Mouse (Mus musculus): ENCODE data around the gene Nfe2l3. TPM values are rescaled to one million over a fixed set of nuclear protein-coding genes. Genes with fewer than 3 reads are reported as not detected.
"Not testable (repeated sequence)": the region's sequence is repeated elsewhere in the genome, so short reads cannot be mapped to it uniquely, and the experiment has no call there.

The Nfe2l3 gene
- total RNA-seq, 2 experiments from 2014 or later = 0.13 TPM; not detected in 1

GRCm38 (mm10) chr6:51484556-51484955 lies 52.1 kb downstream of the Nfe2l3 start:
- DNase-seq (ENCODE audit: low spot score in 2 of 2) = not testable (repeated sequence)

GRCm38 (mm10) chr6:51485646-51486045 lies 53.2 kb downstream of the Nfe2l3 start:
- no peak for DNase-seq (ENCODE audit: low spot score in 2 of 2)

- DNase-seq (ENCODE audit: low spot score in 2 of 2) = no peak
These were observed 53.7 kb downstream of the Nfe2l3 start for GRCm38 (mm10) chr6:51486076-51486710.

- no peak for DNase-seq (ENCODE audit: low spot score in 2 of 2)
These were observed 54.3 kb downstream of the Nfe2l3 start for GRCm38 (mm10) chr6:51486731-51487130.

DNA sequence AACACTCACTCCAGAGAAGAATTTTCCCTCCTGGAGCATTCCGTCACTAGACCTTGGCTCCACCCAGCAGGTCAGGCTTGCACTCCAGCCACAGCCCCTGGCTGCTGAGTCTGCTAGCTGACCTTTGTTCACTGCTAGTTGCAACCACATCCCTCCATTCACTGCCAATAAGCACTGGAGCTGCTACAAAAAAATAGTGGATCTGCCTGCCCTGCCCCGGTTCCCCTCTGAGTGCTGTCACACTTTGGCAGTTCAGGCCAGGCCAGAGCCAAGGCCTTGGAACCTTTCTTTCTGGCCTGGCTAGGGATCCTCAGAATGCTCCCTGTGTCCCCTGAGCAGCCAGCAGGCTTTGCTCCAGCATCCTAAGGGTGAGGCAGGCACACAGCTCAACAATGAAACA lies 57.3 kb downstream of the Nfe2l3 start:
- no peak for DNase-seq (ENCODE audit: low spot score in 2 of 2)

GRCm38 (mm10) chr6:51497321-51498111 lies 65.0 kb downstream of the Nfe2l3 start:
- DNase-seq (ENCODE audit: low spot score in 2 of 2) = no peak

DNA sequence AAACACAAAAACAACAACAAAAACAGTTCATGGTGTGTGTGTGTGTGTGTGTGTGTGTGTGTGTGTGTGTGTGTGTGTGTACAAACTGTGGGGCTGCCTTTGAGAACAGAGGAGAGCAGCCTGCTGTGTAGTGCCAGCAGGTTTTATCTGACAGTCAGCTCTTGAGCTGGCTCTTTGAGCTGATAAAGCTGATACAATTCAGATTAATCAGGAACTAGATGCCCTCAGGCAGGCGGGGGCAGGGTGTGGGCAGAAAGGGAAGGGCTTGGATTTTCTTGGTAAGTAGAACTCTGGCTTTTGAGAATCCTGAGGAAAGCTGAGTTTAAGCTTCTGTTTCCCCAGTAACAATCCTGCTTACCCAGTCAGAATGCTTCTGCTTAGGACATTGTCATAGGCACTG lies 73.2 kb downstream of the Nfe2l3 start:
- no peak for DNase-seq (ENCODE audit: low spot score in 2 of 2)

GRCm38 (mm10) chr6:51507556-51507955 lies 75.1 kb downstream of the Nfe2l3 start:
- DNase-seq (ENCODE audit: low spot score in 2 of 2) = no peak

Other genes starting within 250 kb of the Nfe2l3 start
- 100 to 1,000 TPM; 553 to 646 TPM for gene Hnrnpa2b1, start 37.2 kb downstream of the Nfe2l3 start, total RNA-seq (2021)
- 10 to 100 TPM; 66.4 to 81.6 TPM for gene Cbx3, start 37.7 kb downstream of the Nfe2l3 start, total RNA-seq (2021)
- gene Snx10, start 91.2 kb downstream of the Nfe2l3 start, total RNA-seq (2021) = 10 to 100 TPM; 31.8 to 53.6 TPM